Mouse (Mus musculus) heart, adult 2 months (tissue): ENCODE data around the gene Chad.

Experiments used
- CTCF ChIP-seq: fragments of 200-600 bp; IDR thresholded peaks from 2 replicates; pipeline ENCODE4 v1.8.1; 2022; ENCODE audit warnings: antibody characterized with exemption, mild to moderate bottlenecking, moderate library complexity
- EP300 ChIP-seq: fragments of 200-500 bp; IDR thresholded peaks from 2 replicates; pipeline ENCODE4 v1.6.1; 2011; ENCODE audit warnings: low read depth, low read length, control low read depth; ENCODE audit not compliant: insufficient read depth
- POLR2A ChIP-seq: fragments of 200-500 bp; IDR thresholded peaks from 2 replicates; pipeline ENCODE4 v1.6.1; 2011; ENCODE audit warnings: mild to moderate bottlenecking, low read depth, low read length, control low read depth; ENCODE audit not compliant: insufficient read depth

DNA sequence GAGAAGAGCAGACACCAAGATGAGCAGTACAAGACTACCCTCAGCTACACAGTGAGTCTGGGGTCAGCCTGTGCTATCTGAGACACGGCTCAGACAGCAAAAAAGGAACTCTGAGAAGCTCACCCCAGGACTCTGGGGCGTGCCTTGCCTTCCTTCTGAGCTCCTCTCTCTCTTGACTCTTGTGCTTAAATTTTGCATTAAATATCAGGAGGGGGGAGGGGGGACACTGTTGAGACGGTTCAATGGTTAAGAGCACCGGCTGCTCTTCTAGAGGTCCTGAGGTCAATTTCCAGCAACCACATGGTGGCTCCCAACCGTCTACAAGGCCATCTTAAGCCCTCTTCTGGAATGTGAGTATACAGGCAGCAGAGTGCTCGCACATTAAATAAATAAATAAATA lies 22.7 kb downstream of the Chad start:
- TF ChIP-seq CTCF (no peak), POLR2A (no peak), EP300 (no peak)
